ENCODE assay signal across 11 mouse cellular contexts in genomic region chrX:143066320-143067114, GRCm38 (mm10). TPM values are rescaled to one million over a fixed set of nuclear protein-coding genes. Genes with fewer than 3 reads are reported as not detected.
A peak's percentile ranks its signal among the peaks of the same experiment; 100 is the strongest.
DNase-seq lines count a peak whose midpoint lies in the region; ATAC-seq lines count a peak whose summit lies in the region.
"Had no signal": no experiment of that assay in that cellular context is flagged by ENCODE, and none has a peak within 500 bp of the region (broad histone marks: within the 10 kb centered on the region; RNA-seq: fewer than 3 reads in every experiment).

No protein-coding gene starts in this region.

- no peak for DNase-seq in hindbrain, embryonic 10.5 days (ENCODE audit: low spot score)
- DNase-seq in adipocyte (ENCODE audit: low spot score): peak; percentile 29
- peak; percentile 71 to 72 for DNase-seq in adrenal gland, postnatal 36 days
- peak; percentile 40 for DNase-seq in gastrocnemius, postnatal 25 days
- DNase-seq in left cerebral cortex, postnatal 4 days: no peak
- no peak for DNase-seq in natural killer cell, adult 2 months (ENCODE audit: low spot score in 2 of 2)
- no peak for DNase-seq in urinary bladder, postnatal 14 days (ENCODE audit: low spot score)

- peak overlapping the region; percentile 12; the same call in 1 of the 2 replicates for H3K27ac ChIP-seq in hindbrain, embryonic 13.5 days
- H3K27ac ChIP-seq in hindbrain, embryonic 10.5 days: no peak overlapping the region
- H3K27ac ChIP-seq: liver, embryonic 15.5 days had no signal

- intact Hi-C loops in left cerebral cortex, postnatal 4 days (cut with DNase I): no loop called here

- ATAC-seq in hindbrain, embryonic 13.5 days (ENCODE audit: low FRiP score): peak; percentile 68

- H3K4me1 ChIP-seq in hindbrain, embryonic 13.5 days (replicated peaks): peaks cover 6% of the 10 kb centered on the region; the same call in 1 of the 2 replicates
- H3K4me1 ChIP-seq in hindbrain, embryonic 10.5 days (replicated peaks): no peaks in the 10 kb centered on the region
- H3K4me1 ChIP-seq: liver, embryonic 15.5 days had no signal

- no peak overlapping the region for H3K4me3 ChIP-seq in hindbrain, embryonic 13.5 days
- H3K4me3 ChIP-seq in hindbrain, embryonic 10.5 days: no peak overlapping the region
- H3K4me3 ChIP-seq: liver, embryonic 15.5 days had no signal

- H3K4me2 ChIP-seq in hindbrain, embryonic 13.5 days: 0 out of 2 replicates have a peak overlapping the region, but pooled peaks have one; percentile 13
- H3K4me2 ChIP-seq: liver, embryonic 15.5 days had no signal

- no peaks in the 10 kb centered on the region for H3K9me3 ChIP-seq in hindbrain, embryonic 13.5 days
- H3K9me3 ChIP-seq in hindbrain, embryonic 10.5 days: no peaks in the 10 kb centered on the region
- H3K9me3 ChIP-seq: liver, embryonic 15.5 days had no signal

- 0 out of 2 replicates have a peak, but pooled peaks cover 5% of the 10 kb centered on the region for H3K27me3 ChIP-seq in hindbrain, embryonic 13.5 days
- H3K27me3 ChIP-seq in hindbrain, embryonic 10.5 days (ENCODE audit: insufficient read depth, poor library complexity, severe bottlenecking): peaks cover 68% of the 10 kb centered on the region

- WGBS in hindbrain, embryonic 13.5 days: 48% methylated on average over 17 of the region's 17 CpGs
- 61% methylated on average over 17 of the region's 17 CpGs for WGBS in hindbrain, embryonic 10.5 days

- H3K9ac ChIP-seq in hindbrain, embryonic 13.5 days: no peak overlapping the region
- H3K9ac ChIP-seq: liver, embryonic 15.5 days had no signal

- H3K36me3 ChIP-seq in hindbrain, embryonic 13.5 days: no peaks in the 10 kb centered on the region
- H3K36me3 ChIP-seq in hindbrain, embryonic 10.5 days: no peaks in the 10 kb centered on the region
- H3K36me3 ChIP-seq: liver, embryonic 15.5 days had no signal

RNA-seq across cellular contexts. Expression of gene Rtl9, which starts 32.9 kb away (rescaled TPM):
- 0.35 and 0.36 TPM in 2 replicates for polyA plus RNA-seq in hindbrain, embryonic 13.5 days (2015; fragmentation: Nextera tagmentation; extraction: Ambion mirVana)
- polyA plus RNA-seq in hindbrain, embryonic 10.5 days (2016; fragmentation: Nextera tagmentation; extraction: Ambion mirVana): 0.12 and 0.17 TPM in 2 replicates
- under 1 TPM; 0.07 to 0.13 TPM for total RNA-seq in adrenal gland, postnatal 36 days (2021)
- total RNA-seq in gastrocnemius, postnatal 25 days (2021): under 1 TPM; 0.13 to 0.31 TPM
- 1 to 10 TPM; 2.0 TPM for total RNA-seq in left cerebral cortex, postnatal 4 days (2021)
- total RNA-seq: ES-E14; neutrophil, adult 5-6 weeks had no signal

Comparison
In these comparisons a context has a peak if more than half of its experiments do, and no peak if none do; other contexts are left out.
1. DNase-seq: peak in adipocyte (single experiment), adrenal gland, postnatal 36 days (2 of 2) and gastrocnemius, postnatal 25 days (single experiment); none in hindbrain, embryonic 10.5 days (single experiment), left cerebral cortex, postnatal 4 days (single experiment), natural killer cell, adult 2 months (0 of 2) and urinary bladder, postnatal 14 days (single experiment).